In genomic region chr3:105994730-105995129, GRCm38 (mm10) we compare ENCODE assay signal across 30 mouse cellular contexts. TPM values are rescaled to one million over a fixed set of nuclear protein-coding genes. Genes with fewer than 3 reads are reported as not detected.
"Had no signal": no experiment of that assay in that cellular context is flagged by ENCODE, and none has a peak within 500 bp of the region (broad histone marks: within the 10 kb centered on the region; RNA-seq: fewer than 3 reads in every experiment).

No protein-coding gene starts in this region.

- H3K4me1 ChIP-seq: limb, embryonic 12.5 days; limb, embryonic 15.5 days; lung, embryonic 15.5 days; midbrain, embryonic 12.5 days; midbrain, embryonic 15.5 days; neural tube, embryonic 12.5 days had no signal

- H3K4me3 ChIP-seq: limb, embryonic 12.5 days; limb, embryonic 15.5 days; lung, embryonic 15.5 days; midbrain, embryonic 12.5 days; midbrain, embryonic 15.5 days; neural tube, embryonic 12.5 days; neural tube, embryonic 15.5 days had no signal

- ATAC-seq: liver, postnatal 0 days; midbrain, embryonic 15.5 days had no signal

- DNase-seq: kidney, adult 18-20 months; kidney, adult 9 months; kidney, postnatal 14 days; kidney, postnatal 4 days; left cerebral cortex, postnatal 4 days; liver, postnatal 0 days; lung, postnatal 10 days; lung, postnatal 36 days; retina, postnatal 1 day; right cerebral cortex, postnatal 25 days; thymus, adult 2 months; thymus, postnatal 14 days; thymus, postnatal 4 days had no signal

RNA-seq across cellular contexts. Expression of gene Pifo, which starts 19.7 kb away (rescaled TPM):
- total RNA-seq: megakaryocyte-erythroid progenitor cell, adult 5-6 weeks had no signal
- polyA plus RNA-seq: limb, embryonic 12.5 days; limb, embryonic 15.5 days; liver, embryonic 11.5 days; liver, embryonic 14.5 days; liver, postnatal 0 days; neural tube, embryonic 12.5 days; stomach, postnatal 0 days had no signal

RNA-seq across cellular contexts. Expression of gene Chil5, which starts 37.9 kb away (rescaled TPM):
- total RNA-seq: layer of hippocampus, adult 18-20 months; layer of hippocampus, postnatal 14 days; left cerebral cortex, adult 8-10 months; left cerebral cortex, postnatal 14 days; left cerebral cortex, postnatal 4 days; megakaryocyte-erythroid progenitor cell, adult 5-6 weeks had no signal
- polyA plus RNA-seq: kidney, embryonic 16.5 days; limb, embryonic 12.5 days; liver, embryonic 11.5 days; liver, embryonic 14.5 days; midbrain, embryonic 12.5 days; midbrain, embryonic 15.5 days; neural tube, embryonic 12.5 days; neural tube, embryonic 15.5 days; stomach, embryonic 14.5 days; stomach, postnatal 0 days had no signal
